Mouse (Mus musculus) kidney, adult 11 months (tissue): ENCODE results near the gene Zdhhc6.

Source experiments
- DNase-seq: peaks from one replicate; pipeline ENCODE4 v3.0.0; 2022

Zdhhc6 gene

DNA sequence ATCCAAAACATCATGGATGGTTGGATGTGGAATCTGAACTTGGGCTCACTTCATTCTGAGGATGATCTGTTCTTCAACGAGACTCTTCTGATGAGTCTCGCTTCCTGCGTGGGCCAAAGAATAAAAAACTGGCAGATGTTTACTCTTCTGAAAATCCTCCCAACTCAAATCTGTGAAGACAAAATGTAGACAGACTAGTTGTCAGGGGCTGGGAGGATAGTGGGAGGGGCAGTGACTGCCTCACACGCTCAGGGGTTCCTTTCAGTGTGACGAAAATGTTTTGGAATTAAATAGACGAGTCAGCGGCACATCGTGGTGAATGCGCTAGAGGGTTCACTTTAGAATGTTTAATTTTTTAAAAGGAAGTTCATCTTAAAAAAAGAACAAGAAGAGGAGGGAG, 59.7 kb downstream of the Zdhhc6 start:
- DNase-seq: no peak

DNA sequence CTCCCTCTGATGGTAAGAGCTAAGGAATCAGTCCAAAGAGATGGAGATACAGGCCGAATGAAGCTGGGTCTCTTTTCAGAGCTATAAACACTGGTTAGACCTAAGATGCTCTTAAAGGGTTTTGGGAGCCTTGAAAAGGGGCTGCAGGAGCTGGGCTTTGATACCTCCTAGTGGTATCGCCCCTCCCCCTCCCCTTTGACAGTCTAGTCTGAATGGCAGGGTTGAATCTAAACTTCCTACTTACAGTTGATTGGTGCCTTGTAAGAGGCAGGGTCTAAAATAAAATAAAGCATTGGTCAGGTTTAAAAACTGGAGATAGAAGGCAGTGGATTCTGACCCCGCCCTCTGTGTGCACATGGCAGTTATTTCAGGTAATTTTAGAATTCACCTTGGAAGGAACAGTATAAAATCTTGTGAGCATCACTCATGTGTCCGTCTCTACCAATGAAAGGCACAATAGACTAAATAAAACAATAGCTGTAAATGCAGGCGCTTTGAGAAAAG, 61.3 kb downstream of the Zdhhc6 start:
- no peak for DNase-seq

DNA sequence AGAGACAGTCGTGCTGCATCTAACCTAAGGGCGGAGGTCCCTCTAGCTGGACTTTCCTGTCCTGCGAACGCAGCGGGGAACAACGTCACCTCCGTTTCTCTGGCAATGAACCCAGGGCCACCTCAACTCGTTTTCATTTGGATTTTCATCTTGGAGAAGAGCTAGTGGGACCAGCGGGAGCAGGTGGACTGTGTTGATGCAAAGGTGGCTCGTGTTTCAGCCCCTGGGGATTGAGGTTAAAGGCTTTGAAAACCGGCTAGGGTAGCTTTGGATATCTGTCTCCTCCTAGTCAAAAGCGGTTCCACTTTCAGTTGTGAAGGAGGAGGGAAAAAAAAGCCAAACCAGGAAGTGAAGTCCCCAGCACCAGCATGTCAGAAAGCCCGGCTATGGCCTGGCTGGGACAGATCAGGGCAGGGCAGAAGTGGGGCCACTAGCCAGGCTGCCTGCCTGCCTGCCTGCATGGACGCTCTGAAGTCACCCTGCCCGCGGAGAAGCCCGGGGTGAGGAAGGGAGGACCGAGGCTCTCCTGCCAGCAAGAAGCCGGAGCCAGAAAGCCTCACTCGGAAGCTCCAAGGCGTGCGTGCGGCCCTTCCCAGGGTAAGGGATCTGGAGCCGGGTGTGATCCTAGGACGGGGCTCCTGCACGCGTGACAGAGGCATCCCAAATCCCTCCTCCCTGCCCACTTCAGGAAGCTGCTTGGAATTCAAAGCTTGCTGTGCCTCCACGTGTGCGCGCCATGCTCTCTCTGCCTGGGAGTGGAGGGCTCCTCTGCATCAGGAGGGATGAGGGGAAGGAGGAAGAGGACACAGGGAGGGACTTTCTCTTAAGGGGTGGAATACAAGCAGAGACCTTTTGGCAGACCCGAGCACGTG, 62.0 kb downstream of the Zdhhc6 start:
- DNase-seq: peak; percentile 62

DNA sequence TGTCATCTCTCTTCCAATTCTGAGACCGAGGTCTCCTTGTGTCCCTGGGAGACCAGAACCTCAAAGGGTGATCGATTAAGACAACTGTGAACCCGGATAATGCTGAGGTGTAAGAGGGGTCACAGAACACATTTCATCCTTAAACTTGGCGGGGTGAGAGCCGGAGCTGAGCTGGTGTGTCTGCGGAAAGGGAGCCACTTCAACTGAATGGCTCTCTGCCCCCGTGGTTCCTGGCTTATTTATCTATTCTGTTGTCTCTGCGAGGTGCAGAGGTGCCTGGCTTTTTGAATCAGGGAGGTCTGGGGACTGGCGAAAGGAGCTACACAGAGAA, 62.6 kb downstream of the Zdhhc6 start:
- DNase-seq: no peak

DNA sequence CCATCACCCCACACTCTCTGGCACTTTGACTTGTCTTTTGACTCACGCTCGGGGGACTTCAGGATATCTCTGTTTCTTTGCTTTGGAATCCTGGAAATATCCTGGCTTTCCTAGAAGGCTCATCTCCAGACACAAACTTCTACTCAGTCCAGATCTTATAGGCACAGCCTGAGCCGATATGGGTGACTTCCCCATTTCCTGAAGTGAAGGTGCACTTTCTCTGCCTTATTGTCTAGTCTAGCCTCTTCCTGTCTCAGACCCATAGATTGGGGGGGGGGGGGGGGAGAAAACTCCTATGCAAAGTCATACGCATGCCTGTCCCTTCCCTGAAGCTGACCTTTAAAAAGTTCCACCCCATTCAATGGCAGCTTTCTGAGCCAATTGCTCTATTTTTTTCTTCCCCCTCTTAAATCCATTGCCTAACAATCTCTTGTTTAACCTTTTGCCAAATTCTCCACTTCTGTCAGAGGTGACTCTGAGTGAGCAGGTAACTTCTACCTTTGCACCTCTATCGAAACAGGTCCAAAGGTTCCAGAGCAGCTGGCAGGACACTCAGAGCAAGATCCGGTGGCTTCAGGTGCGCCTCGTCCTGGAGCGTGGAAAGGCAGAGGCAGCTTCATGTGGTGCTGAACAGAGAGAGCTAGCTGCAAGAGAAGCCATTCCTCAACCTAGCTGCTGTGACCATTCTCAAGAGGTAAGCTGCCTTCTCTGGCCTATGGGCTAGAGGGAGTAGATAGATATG, 64.3 kb downstream of the Zdhhc6 start, which contains the start of gene Acsl5:
Gene Acsl5 (plus strand): TSS at position 556 of the 742 bp plus-strand sequence.
- DNase-seq: peak; percentile 37

DNA sequence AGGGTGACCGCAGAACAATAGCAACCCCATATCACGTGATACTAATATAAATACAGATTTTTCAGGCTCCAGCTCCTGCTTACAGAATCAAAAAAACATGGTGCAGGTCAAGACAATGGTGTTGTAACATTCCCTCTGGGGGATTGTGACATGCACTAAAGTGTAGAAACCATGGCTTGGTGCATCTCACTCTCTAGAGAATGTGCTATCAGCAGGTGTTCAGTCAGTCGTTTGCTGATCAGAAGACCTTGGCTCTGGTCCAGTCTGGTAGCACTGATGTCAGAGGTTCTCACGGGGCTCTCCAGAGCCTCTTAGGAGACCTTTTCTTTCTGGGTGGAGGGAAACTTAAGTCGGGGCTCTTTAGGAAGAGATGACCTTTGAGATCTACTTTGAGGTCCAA, 65.4 kb downstream of the Zdhhc6 start:
- DNase-seq: no peak

DNA sequence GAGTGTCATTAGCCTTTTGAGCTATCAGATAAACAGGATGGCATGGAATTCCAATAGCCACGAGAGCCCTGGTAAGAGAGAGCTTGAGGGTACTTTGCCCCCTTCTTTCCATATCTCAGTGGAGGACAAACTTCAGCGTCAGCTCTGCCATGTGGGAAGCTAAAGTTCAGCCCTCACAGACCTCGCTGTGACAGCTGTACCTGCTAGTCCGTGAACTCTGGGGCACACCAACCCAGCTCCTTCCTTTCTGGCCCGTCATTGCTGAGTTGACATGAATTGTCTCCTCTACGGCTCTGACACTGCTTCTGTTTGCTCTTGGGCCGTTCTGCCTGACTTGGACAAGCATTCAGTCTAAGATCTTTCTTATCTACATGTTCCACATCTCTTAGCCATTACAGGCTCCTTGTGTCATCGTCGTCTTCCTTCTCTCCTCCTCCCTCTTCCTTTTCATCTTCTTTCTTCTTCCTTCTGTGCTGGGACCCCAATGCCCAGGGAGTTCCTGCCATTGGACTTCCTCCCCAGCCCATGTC, 67.8 kb downstream of the Zdhhc6 start:
- no peak for DNase-seq

DNA sequence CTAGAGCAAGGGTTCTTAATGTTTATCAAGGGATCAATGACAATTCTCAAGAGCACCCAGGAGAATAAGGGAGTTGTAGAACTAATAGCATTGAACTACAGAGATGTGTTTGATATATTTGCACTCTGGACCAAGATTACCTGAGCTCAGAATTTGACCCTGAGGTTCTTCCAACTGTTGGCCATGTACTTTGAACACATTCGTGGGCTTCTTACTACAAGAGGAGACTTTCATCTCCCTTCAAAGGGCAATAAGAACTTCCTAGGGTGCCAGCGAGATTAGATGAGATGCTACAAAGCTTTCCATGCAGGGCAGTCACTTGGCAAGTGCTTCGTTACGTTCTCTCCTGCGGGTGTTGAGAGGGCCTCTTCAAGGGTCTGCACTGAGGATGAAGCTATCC, 68.3 kb downstream of the Zdhhc6 start:
- no peak for DNase-seq

DNA sequence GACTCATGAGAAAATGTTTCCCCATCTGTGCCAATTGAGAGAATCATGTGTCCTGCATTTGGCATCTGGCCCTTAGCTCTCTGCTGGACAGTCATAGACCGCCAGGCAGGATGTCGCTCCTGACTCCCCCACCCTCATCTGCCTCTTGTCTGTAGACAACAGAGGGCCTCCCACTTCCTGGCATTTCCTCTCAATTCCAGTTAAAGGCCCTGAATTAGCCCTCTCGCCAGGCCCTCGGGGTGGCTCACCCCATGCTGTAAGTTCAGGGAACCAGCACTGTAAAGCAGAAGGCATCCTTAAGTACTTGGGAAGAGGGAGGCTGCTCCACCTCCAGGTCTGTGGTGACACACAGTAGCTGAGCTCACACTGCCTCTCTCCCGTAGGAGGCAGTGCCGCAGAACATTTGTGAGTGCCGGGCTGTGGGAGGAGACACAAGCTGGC, 71.0 kb downstream of the Zdhhc6 start:
- DNase-seq: peak; percentile 72

DNA sequence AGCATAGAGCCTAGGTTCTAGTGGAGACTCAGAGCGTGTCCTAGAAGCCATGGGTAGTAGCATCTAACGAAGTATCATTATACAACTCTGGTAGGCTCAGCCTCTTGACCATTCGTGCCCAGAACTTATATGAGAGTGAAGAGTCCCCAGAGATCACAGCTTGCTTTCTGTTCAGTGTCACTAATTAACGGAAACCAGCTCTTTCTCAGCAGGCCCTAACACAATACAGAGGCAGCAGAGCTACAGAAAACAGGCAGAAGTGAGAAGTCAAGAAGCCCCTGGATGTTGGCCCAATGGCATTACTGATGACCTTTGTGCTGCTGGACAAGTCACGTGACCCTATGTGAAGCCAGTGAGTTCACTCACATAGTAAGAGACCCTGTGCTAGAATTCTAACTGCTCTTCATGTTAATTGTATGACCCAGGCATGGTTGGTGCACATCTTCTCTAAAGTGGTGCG, 74.6 kb downstream of the Zdhhc6 start, which contains the start of gene Gucy2g:
Gene Gucy2g (minus strand): TSS at position 51 of the 460 bp plus-strand sequence.
- DNase-seq: no peak

DNA sequence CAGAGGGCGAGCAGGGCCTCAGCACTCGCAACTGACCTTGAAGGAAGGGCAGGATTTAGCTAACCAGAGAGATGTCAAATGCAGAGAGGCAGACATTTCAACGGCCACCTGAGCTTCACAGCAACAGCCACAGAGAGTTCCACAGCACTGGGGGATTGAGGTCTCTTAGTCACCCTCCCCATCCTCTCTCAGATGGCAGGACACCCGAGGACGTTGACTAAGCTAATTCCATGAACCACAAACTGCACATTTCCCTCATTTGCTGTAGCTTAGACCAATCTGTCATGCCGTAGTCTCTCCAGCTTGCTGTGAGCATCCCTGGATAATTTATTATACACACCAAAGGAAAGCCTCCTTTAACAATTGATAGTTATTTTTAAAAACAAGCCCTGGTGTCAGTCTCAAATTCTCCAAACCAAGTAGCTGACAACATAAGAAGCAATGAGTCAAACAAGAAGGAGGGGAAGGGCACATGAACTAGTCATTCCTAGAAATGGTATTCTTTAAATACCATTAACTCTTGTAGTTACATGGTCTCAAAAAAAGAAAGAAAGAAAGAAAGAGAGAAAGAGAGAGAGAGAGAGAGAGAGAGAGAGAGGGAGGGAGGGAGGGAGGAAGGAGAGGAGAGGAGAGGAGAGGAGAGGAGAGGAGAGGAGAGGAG, 75.9 kb downstream of the Zdhhc6 start:
- no peak for DNase-seq

DNA sequence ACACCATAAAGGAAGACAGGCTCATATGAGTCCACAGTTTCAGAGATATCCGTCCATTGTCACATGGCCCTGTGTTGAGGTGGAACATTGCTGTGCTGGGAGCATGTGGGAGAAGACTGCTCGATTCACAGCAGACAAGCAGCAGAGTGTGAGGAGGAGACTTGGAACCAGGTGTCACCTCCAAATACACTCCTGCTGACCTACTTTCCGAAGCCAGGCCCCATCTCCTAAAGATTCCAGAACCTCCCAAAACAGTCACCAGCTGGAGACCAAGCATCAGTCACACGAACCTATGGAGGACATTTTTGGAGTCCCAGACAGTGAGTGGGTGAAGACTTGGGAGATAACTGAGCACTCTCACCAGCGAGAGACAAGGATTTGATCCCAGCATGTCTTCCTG, 79.3 kb downstream of the Zdhhc6 start:
- DNase-seq: no peak

DNA sequence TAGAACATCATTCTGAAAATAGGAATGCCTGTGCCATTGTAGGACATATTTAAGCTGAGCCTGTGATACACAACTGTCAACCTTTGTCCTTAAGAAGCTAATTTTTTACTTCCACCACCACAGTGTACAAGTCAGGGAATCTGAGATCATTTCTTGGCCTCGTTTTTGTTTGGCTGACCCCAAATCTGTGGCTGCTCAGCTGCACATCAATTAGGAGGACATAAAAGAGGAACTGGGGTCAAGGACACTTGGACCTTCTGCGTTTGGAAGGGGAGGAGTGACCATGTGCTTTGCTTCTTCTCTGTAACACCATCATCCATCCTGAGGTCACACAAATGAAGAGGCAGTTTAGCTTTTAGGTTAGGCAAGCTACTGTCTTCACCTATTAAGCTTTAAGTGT, 79.8 kb downstream of the Zdhhc6 start:
- peak; percentile 62 for DNase-seq

DNA sequence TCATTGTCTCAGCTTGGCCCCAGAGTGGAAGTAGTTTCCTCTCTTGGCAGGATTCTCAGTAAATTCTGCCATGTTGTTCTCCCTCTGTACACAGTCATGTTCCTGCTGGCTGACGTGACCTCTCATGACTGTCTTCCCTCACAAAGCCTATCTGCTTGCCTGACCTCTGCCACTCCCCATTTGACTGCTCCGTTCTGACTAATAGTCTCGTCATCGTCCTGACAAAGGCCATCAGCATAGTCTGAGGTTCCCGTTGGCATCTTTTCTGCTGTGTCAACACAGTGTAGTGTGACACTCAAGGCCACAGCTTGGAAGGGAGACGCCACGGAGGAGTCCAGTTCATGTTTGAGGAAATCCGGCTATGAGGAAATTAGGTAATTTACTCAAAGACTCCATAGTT, 83.7 kb downstream of the Zdhhc6 start:
- no peak for DNase-seq

DNA sequence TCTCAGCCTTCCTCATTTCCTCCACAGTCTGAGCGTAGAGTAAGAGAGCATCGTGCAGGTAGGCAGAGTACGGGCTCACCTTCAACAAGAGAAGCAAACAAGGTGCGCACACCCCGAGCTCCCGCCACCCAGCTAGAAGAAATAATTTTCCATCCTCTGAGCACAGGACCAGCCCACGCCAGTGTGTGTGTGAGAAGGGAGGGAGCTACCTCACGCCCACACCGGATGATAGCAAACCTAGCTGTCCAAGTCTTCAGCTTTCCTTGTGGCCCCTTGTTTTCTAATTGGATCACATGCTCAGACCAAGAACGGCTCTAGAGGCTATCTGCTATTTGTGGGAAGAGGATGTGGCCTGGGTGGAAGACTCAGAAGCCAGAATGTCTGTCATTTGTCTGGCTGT, 84.8 kb downstream of the Zdhhc6 start:
- DNase-seq: no peak

DNA sequence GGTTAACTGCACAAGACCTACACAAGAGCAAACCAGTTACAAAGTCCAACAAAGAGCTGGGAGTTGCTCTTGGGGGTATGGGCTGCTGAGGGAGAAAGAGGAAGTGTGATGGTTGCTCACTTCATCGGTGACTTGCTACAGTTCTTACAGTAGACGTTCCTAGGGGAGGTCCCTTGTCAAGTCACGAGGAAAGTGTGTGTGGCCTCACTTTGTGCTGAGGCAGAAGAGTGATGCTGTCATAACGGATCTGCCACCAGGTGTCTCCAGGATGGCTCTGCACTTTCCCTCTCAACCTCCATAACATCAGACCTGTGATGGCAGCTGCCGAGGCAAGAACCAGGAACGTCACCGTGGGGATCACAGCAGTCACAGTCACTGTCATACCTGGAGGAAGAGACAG, 88.7 kb downstream of the Zdhhc6 start:
- no peak for DNase-seq

DNA sequence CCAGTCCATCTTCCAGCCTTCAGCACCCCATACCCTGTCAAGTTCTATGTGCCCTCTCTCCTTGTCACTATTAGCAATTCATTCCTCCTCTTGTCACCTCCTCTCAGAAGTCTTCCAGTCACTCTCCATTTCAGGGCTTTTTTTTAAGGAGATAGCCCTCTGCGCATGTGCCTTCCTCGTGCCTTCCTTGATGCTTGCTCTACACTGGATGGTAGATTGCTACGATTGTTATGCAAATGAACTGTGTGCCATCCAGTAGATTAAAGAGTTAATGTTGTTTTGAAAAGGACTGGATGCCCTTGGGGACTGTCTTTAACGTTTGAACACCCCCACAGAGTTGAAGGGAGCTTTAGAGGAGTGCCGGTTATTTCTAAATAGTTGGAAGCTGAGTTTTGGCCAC, 89.2 kb downstream of the Zdhhc6 start:
- no peak for DNase-seq

DNA sequence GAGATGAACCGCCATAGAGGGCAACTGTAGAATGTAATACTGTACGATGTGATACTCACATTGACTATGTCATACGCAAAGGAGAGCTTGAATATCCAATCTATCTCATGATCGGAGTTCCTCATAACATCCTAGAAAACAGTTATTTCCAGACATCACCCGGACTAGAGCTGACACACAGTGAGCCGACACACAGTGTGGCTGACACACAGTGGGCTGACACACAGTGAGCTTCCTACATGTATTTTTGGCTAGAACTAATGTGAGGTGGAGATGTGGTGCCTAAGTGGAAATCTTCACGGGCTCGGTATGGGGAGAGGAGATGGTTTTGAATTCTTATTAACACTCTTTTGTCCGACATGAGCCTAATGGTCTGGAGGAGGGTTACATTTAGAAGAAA, 93.6 kb downstream of the Zdhhc6 start:
- no peak for DNase-seq
